Mouse (Mus musculus): Measurements from ENCODE around the gene Rhot1.

GRCm38 (mm10) chr11:80199316-80199715, 9.5 kb upstream of the Rhot1 start:
- no peak for TF ChIP-seq CTCF (IDR thresholded peaks at IDR 0.05)
- TF ChIP-seq EP300 (IDR thresholded peaks at IDR 0.05): no peak
